Mouse (Mus musculus) liver, adult 2 months (tissue): Measurements from ENCODE around the gene Snai1. TPM values are rescaled to one million over a fixed set of nuclear protein-coding genes. Genes with fewer than 3 reads are reported as not detected.

Source experiments
- DNase-seq: peaks from one replicate; pipeline ENCODE4 v3.0.0-alpha.2; 2011; ENCODE audit warnings: low read depth, low spot score; ENCODE audit errors: extremely low read depth
- H3K27ac ChIP-seq: fragments of 200-500 bp; replicated peaks from 2 replicates; pipeline ENCODE4 v1.5.1; 2012; ENCODE audit warnings: low read depth, mild to moderate bottlenecking, control low read depth, inconsistent platforms, low read length; ENCODE audit not compliant: insufficient read depth
- H3K27me3 ChIP-seq: fragments of 200-500 bp; 2 replicates; pipeline ENCODE4 v1.6.1; 2012; ENCODE audit warnings: mild to moderate bottlenecking, moderate library complexity, low read length, inconsistent platforms; ENCODE audit not compliant: control insufficient read depth, insufficient read depth
- H3K36me3 ChIP-seq: fragments of 200-500 bp; 2 replicates; pipeline ENCODE4 v1.6.1; 2012; ENCODE audit warnings: low read length, inconsistent platforms; ENCODE audit not compliant: control insufficient read depth, insufficient read depth
- H3K4me1 ChIP-seq: fragments of 200-500 bp; 2 replicates; pipeline ENCODE4 v1.6.1; 2011; ENCODE audit warnings: low read length; ENCODE audit not compliant: control insufficient read depth, insufficient read depth
- H3K4me3 ChIP-seq: fragments of 200-500 bp; 2 replicates; pipeline ENCODE4 v1.5.1; 2011; ENCODE audit warnings: low read depth, mild to moderate bottlenecking, control low read depth, low read length, moderate library complexity; ENCODE audit not compliant: insufficient read depth
- H3K79me2 ChIP-seq: fragments of 200-500 bp; 2 replicates; pipeline ENCODE4 v1.6.1; 2012; ENCODE audit warnings: inconsistent platforms, mild to moderate bottlenecking, low read length, moderate library complexity; ENCODE audit not compliant: control insufficient read depth, insufficient read depth
- H3K9ac ChIP-seq: fragments of 200-500 bp; 2 replicates; pipeline ENCODE4 v1.6.1; 2012; ENCODE audit warnings: low read depth, mild to moderate bottlenecking, control low read depth, inconsistent platforms, low read length
- CTCF ChIP-seq: fragments of 200-500 bp; IDR thresholded peaks from 2 replicates; pipeline ENCODE4 v1.5.1; 2011; ENCODE audit warnings: low read depth, low read length, control low read depth
- POLR2A ChIP-seq: fragments of 200-500 bp; IDR thresholded peaks from 2 replicates; pipeline ENCODE4 v1.6.1; 2011; ENCODE audit warnings: low read length, control low read depth; ENCODE audit not compliant: insufficient read depth; ENCODE audit errors: extremely low read depth
- WGBS: fragments of 180-500 bp; shearing (Covaris S2); methylation state at CpG from one replicate; pipeline ENCODE4 v1.1.7; 2018; 5-methylcytosine and 5-hydroxymethylcytosine counted together
- polyA plus RNA-seq: library from polyadenylated mRNA; depleted of rRNA; stranded (reverse); fragments of >200 nt; gene quantifications from 2 replicates; pipeline ENCODE4 v1.2.3, GENCODE M21; 2012
- total RNA-seq: library from RNA; depleted of rRNA; stranded (reverse); fragments of >200 nt; gene quantifications from 2 replicates; pipeline ENCODE4 v1.2.3, GENCODE M21; 2014

Snai1 gene
- total and polyA plus RNA-seq, 2 experiments: 0.18 to 2.7 TPM

- Histone ChIP-seq H3K9ac (no peak overlapping the region), H3K36me3 (no peaks in the 10 kb centered on the region), H3K79me2 (0 out of 2 replicates have a peak, but pooled peaks cover 2% of the 10 kb centered on the region), H3K4me1 (no peaks in the 10 kb centered on the region), H3K4me3 (no peak overlapping the region), H3K27me3 (no peaks in the 10 kb centered on the region), H3K27ac (no peak overlapping the region)
- TF ChIP-seq POLR2A (no peak), CTCF (no peak)
- WGBS: 87% methylated on average over 4 of the region's 4 CpGs
- DNase-seq: no peak
These were observed 4.4 kb downstream of the Snai1 start for GRCm38 (mm10) chr2:167542361-167542760.

GRCm38 (mm10) chr2:167543121-167544003 lies 5.4 kb downstream of the Snai1 start:
- TF ChIP-seq POLR2A (no peak), CTCF (no peak)
- Histone ChIP-seq H3K27me3 (no peaks in the 10 kb centered on the region), H3K36me3 (no peaks in the 10 kb centered on the region), H3K4me3 (no peak overlapping the region), H3K9ac (peak overlapping the region; percentile 17), H3K79me2 (0 out of 2 replicates have a peak, but pooled peaks cover 2% of the 10 kb centered on the region), H3K4me1 (no peaks in the 10 kb centered on the region), H3K27ac (peak overlapping the region; percentile 82)
- peak; percentile 17 for DNase-seq
- 68% methylated on average over 16 of the region's 16 CpGs for WGBS

- TF ChIP-seq POLR2A: no peak
- no peak for TF ChIP-seq CTCF
- peak; percentile 19 for DNase-seq
- no peaks in the 10 kb centered on the region for H3K4me1 ChIP-seq
- H3K27me3 ChIP-seq: no peaks in the 10 kb centered on the region
- 64% methylated on average over 4 of the region's 4 CpGs for WGBS
- H3K9ac ChIP-seq: no peak overlapping the region
- peak overlapping the region; percentile 82 for H3K27ac ChIP-seq
- no peaks in the 10 kb centered on the region for H3K36me3 ChIP-seq
- H3K79me2 ChIP-seq: 0 out of 2 replicates have a peak, but pooled peaks cover 2% of the 10 kb centered on the region
- no peak overlapping the region for H3K4me3 ChIP-seq
These were observed 6.0 kb downstream of the Snai1 start for GRCm38 (mm10) chr2:167544004-167544356.

- Histone ChIP-seq H3K4me3 (no peak overlapping the region), H3K4me1 (no peaks in the 10 kb centered on the region), H3K36me3 (no peaks in the 10 kb centered on the region), H3K27me3 (no peaks in the 10 kb centered on the region), H3K9ac (no peak overlapping the region), H3K79me2 (0 out of 2 replicates have a peak, but pooled peaks cover 2% of the 10 kb centered on the region), H3K27ac (0 out of 2 replicates have a peak overlapping the region, but pooled peaks have one; percentile 34)
- 79% methylated on average over 5 of the region's 5 CpGs for WGBS
- DNase-seq: no peak
- TF ChIP-seq CTCF: no peak
- TF ChIP-seq POLR2A: no peak
These were observed 6.5 kb downstream of the Snai1 start for GRCm38 (mm10) chr2:167544456-167544855.

- WGBS: 89% methylated on average over 18 of the region's 18 CpGs
- H3K36me3 ChIP-seq: no peaks in the 10 kb centered on the region
- TF ChIP-seq CTCF: no peak
- no peak for TF ChIP-seq POLR2A
- H3K9ac ChIP-seq: no peak overlapping the region
- H3K4me1 ChIP-seq: no peaks in the 10 kb centered on the region
- H3K27ac ChIP-seq: no peak overlapping the region
- no peak overlapping the region for H3K4me3 ChIP-seq
- DNase-seq: no peak
- no peaks in the 10 kb centered on the region for H3K27me3 ChIP-seq
- no peaks in the 10 kb centered on the region for H3K79me2 ChIP-seq
These were observed 8.6 kb downstream of the Snai1 start for GRCm38 (mm10) chr2:167546447-167547195.
